Mouse (Mus musculus) brain, embryonic 18.5 days (tissue): ENCODE measurements at regions not wholly inside any gene's neighbourhood (a gene's known extent, or its start where the extent isn't known, plus 50 kb on each side); places are given as distances from the start of the nearest gene placed in this dataset.

Source experiments
- DNase-seq: peaks from one replicate; pipeline ENCODE4 v3.0.0-alpha.2; 2012; ENCODE audit warnings: low read depth, low spot score

DNA sequence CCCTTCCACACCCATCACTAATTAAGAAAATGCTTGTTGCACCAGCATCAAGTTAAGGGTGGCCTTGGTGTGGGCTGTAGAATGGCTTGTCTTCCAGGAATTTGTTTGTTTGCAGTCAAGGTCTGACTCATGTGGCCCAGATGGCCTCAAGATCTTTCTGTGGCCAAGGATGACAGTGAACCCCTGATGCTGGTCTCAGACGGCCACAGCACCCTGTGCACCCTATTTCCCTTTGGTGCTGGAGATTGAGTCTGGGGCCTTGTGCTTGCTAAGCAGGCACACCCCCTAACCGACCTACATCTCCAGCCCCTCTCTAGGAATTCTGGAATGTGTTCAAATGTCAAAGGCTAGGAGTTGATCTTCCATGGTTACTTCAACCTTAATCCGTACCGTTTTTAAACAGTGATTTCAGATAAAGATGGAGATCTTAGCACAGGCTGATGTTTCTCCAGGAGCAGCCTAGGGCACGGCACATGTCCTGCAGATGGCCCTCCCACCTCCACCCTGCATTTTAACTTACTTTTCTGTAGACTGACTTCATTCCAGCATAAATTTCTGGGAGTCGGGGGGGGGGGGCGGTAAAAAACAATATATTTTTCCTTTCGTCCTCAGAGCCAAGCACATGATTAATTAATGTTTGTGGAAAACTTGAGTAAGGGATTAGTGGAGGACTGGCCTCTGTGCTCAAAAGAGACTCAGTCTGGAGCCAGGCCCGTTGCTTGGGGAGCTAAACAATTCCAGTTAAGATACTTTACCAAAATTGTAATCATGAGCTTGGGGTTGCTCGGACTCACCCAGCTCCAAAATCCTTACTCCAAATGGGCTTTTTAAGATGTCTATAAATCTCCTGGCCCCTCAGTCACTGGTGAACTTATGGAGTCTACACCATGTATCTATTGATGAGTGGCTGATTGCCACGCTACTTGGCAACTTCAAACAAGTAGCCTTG is 95.0 kb upstream of the Supt20 start:
- no peak for DNase-seq

- DNase-seq = no peak
Measured at GRCm38 (mm10) chr3:54598296-54598695, 94.3 kb upstream of the Supt20 start.

GRCm38 (mm10) chr3:54604705-54605379 is 87.8 kb upstream of the Supt20 start:
- DNase-seq = no peak

DNA sequence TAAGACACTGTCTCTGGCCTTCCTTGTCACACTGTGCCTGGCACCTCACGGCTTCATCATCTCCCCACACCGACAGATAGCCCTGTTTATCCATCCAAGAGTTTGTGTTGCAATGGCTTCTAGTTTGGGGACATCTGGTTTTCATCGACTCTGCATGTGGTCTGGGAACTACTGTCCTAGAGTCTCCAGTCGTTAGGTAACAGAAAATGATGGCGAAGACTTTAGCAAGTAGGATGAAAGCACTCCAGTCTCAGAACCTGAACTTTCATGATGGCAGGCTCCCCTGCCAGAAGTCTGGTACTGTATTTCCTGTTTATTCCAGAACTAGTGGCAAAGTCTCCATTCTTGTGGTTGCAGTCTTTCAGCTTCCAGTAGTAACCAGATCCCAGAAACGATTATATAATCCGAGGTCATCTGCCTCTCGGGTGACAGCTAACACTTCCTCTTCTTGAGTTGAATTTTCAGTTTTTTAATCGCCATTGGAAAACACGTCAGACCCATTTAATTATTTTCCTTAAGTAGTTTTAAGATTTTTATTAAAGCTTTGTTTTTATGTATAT is 81.1 kb upstream of the Supt20 start:
- DNase-seq = no peak

GRCm38 (mm10) chr3:54613845-54614244 is 78.8 kb upstream of the Supt20 start:
- no peak for DNase-seq

- no peak for DNase-seq
Measured at GRCm38 (mm10) chr3:54617298-54617697, 75.3 kb upstream of the Supt20 start.

DNA sequence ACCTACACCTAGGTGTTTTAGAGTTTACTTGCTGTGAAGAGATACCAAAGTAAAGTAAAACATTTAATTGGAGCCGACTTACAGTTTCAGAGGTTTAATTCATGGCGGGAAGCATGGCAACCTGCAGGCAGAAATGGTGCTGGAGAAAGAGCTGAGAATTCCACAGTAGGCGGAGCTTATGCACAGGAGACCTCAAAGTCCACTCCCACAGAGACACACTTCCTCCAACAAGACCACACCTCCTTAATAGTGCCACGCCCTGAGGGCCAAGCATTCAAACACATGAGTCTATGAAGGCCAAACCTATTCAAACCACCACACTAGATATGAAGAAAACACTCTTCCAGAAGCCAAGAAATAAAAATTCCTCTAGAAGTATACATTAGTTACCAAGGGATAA is 74.3 kb upstream of the Supt20 start:
- DNase-seq = no peak

GRCm38 (mm10) chr3:54630254-54630653 is 62.4 kb upstream of the Supt20 start:
- DNase-seq = no peak

DNA sequence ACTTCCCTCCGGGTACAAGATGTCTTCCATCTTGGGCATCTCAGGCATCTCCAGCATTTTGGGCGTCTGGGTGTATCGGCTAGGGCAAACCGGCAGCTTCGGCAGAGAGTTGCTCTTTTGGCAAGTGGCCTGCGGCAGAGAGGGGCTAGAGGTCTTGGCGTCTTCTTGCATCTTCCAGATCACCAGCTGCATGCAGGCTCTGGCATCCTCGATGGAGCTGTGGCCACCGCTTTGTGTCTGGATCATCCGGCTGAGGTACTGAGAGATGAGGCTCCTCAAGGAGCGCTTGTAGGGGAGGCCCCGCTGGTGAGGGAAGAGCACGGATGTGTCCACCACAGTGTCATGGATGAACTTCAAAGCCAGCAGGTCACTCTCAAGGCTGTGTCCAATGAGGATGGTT is 59.9 kb upstream of the Supt20 start:
- no peak for DNase-seq

GRCm38 (mm10) chr3:54633446-54633845 is 59.2 kb upstream of the Supt20 start:
- no peak for DNase-seq

- no peak for DNase-seq
Measured at GRCm38 (mm10) chr3:54634456-54634855, 58.2 kb upstream of the Supt20 start.
